Mouse (Mus musculus) kidney, adult 9 months (tissue): ENCODE measurements around the gene Slc38a4.

Source experiments
- DNase-seq: peaks from one replicate; pipeline ENCODE4 v3.0.0; 2022

Gene Slc38a4

GRCm38 (mm10) chr15:97011599-97012372 is 44.0 kb downstream of the Slc38a4 start:
- peak; percentile 74 for DNase-seq

GRCm38 (mm10) chr15:97009271-97009670 is 46.5 kb downstream of the Slc38a4 start:
- DNase-seq, result no peak

DNA sequence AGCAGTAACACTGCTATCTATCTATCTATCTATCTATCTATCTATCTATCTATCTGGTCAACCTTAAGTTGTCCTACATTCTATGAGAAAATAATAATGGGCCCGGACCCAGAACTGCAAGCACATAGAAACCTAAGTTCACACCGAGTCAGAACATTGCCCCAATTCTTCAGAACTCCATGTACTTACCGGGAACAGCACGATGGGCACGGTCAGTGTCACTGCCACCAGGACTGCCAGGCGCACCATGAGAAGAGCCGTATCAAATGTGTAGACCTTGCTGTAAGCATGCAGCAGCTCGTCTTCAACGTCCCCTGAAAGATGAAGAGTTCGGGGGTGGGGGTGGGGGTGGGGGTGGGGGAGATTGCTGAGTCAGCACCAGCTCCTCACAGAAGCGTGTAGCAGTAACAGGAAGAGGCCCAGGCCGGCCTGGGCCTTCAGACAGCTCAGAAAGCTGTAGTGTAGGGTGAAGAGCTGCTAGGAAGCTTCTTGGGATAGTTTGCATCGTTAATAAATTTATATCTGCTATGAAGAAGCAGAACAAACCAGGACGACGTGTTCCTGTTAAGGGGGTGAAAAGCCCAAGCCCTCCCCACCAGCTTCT is 50.0 kb downstream of the Slc38a4 start:
- no peak for DNase-seq

DNA sequence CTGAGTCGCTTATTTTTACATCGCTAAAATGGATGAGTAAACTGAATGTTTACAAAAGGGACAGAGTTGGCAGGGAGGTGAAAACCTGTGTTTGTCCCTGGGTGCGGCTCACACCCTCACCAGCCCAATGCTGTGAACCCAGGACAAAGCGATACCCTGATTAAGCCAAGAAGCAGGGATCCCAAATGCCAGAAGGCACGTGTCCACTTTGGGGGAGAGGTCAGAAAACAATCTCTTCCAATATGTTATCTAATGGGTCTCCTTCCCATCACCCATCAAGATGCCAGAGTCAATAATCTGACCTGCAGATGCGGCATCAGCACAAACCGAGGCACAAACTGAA is 51.3 kb downstream of the Slc38a4 start:
- DNase-seq, result no peak

DNA sequence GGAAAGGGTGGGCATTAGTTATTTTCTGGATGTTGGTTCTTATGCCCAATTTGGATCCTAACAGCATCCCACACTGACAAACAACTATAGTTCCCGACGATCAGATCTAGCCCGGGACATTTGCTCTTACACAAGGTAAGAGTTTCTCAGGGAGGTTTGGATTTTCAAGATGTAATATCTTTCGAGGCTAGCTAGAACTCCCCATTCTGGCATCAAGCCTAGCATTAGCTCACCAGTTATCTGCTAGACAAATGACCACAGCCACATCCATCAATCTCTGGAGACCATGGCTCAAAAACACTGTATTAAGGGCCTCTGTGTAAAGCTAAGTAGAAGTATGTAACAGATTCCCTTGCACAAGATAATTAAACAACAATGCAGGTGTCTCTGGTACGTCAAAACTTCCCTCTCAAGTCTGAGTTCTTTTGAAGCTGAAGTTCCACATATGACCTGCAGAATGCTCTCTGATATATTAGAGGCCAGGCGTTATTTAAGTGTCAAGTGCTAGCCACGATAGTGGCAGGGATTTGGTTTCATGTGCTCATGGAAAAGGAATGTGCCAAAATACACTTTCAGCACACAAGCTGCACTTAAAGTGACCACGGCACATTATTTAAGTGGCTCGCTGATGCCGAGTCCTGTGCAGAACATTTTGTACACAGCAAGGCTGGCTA is 51.8 kb downstream of the Slc38a4 start:
- DNase-seq, result peak; percentile 33

GRCm38 (mm10) chr15:97003186-97003585 is 52.6 kb downstream of the Slc38a4 start:
- DNase-seq, result peak; percentile 35

DNA sequence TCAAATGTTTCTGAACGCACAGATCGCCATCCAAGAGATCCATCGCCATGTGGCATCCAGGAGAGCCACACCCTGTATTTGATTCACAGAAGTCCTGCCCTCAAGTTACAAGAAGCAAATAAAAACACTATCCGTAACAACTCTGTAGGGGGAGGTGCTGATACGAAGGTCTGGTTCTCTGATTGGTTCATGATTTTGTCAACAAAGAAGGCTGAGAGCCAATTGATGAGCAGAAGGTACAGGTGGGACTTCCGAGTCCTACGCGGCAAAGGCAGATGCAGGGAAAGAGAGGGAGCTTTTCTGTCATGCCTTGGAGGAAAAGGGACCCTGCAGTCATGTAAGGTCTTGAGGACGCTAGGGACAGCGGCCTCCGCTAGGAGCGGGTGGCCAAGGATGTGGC is 53.0 kb downstream of the Slc38a4 start:
- peak; percentile 26 for DNase-seq

DNA sequence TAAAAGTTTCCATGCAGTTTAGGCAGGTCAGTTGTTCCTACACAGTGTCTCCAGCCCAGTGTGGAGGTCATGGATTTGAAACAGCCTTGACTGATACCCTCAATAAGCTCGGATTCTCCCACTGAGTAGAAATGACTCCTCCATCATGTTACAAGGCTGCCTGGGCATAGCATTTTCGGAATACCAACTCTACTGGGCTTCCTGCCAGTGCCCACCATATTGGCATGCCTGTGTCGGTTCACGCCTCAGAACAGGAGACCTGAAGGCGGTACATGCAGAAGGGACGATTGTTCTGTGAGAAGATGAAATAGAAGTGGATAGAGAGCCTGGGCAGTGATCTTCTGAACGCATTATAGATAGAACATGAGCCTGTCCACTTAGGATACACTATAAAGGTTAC is 53.9 kb downstream of the Slc38a4 start:
- no peak for DNase-seq

DNA sequence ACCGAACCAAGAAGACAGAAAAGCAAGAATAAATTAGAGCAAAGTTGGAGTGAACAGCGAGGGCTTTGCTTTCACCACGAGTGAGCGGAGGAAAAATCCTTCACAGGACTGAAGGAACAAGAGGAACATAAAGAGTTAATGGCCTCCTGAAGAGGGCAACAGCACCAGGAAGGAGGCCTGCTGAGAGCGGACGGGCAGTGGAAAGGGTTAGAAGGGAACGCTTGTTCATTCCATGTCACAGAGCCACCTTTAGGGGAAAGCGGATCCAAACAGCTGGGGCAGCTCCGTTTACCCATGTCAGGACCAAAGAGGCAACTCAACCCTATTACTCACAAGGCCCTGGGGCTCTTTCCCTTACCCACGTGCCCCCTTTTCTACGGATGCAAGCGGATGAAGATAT is 54.3 kb downstream of the Slc38a4 start:
- no peak for DNase-seq

GRCm38 (mm10) chr15:97000319-97001251 is 55.2 kb downstream of the Slc38a4 start:
- DNase-seq, result peak; percentile 42

DNA sequence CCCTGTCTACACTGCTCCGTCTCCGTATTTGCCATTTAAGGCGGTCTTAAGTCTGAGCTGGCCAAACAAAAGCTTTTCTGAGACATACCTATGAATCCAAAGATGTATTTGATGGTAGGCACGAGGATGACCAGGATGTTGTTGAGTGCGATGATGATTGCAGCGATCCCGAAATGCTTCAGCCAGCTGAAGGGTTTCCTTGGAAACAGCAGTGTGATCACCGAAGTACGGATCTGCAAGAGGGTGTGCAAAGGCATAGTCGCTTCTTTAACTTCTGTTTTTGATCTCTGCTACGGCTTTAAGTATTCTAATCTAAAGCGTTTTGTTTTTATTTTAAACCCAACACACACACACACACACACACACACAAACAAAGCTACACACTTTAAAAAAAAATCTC is 56.4 kb downstream of the Slc38a4 start:
- DNase-seq, result no peak

- DNase-seq, result no peak
Measured at GRCm38 (mm10) chr15:96985618-96986017, 70.1 kb downstream of the Slc38a4 start.

GRCm38 (mm10) chr15:96983581-96984330 is 72.0 kb downstream of the Slc38a4 start:
- DNase-seq, result no peak

- DNase-seq, result no peak
Measured at GRCm38 (mm10) chr15:96975125-96975524, 80.6 kb downstream of the Slc38a4 start.

- DNase-seq, result no peak
Measured at GRCm38 (mm10) chr15:96974131-96974530, 81.6 kb downstream of the Slc38a4 start.

- no peak for DNase-seq
Measured at GRCm38 (mm10) chr15:96973370-96973769, 82.4 kb downstream of the Slc38a4 start.

DNA sequence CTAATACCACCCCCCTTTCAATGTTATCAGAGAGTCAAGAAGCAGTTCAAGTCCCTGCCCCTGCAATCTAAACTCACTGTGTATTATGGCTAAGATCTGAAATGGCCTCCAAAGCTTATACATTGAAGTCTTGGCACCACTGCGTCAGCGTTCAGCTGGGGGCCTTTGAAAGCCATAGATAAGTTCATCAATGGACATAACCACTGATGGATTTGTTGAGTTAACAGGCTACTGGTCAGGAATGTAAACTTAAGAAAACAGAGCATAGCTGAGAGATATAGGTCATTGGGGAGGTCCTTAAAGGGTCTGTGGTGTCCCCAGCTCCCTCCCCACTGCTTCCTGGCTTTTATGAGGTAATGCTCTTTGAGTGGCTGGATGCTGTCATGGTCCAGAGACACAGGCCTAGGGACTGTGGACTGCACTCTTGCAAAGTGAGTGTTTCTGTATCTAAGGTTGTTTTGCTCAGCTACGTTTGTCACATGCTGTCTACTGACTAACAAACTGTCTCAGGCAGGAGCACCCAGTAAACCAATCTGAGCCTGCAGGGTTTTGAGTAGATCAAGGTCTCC is 83.0 kb downstream of the Slc38a4 start:
- DNase-seq, result no peak

DNA sequence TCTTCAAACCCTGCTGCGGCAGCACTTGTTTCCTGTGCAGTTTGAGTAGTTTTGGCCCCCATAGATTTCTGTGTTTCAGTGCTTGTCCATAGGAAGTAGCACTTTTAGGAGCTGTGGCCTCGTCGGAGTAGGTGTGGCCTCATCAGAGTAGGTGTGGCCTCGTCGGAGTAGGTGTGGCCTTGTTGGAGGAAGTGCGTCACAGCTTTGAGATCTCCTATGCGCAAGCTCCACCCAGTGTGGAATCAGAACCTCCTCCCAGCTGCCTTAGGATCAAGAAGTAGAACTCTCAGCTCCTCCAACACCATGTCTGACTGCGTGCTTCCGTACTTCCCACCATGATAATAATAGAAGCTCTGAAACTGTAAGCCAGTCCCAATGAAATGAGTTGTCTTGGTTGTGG is 83.8 kb downstream of the Slc38a4 start:
- no peak for DNase-seq

GRCm38 (mm10) chr15:96969792-96970191 is 86.0 kb downstream of the Slc38a4 start:
- no peak for DNase-seq

DNA sequence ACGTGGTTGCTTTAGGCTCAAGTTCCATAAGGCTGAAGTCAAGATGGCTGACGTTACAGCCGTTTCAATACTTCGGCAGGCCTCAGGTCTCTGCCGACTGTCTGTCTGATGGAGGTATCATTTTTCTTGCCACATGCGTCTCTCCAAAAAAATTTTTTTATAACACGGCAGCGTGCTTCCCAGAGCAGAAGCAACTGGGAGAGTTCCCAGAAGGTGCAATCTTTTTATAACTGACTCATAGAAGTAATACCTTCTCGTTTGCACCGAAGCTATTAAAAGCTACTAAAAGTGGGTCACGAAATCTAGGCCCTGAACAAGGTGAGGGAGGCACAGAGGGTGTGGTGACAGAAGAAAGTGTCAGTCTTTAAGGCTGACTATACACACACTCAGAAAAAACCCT is 87.0 kb downstream of the Slc38a4 start:
- no peak for DNase-seq

GRCm38 (mm10) chr15:96966326-96966725 is 89.4 kb downstream of the Slc38a4 start:
- no peak for DNase-seq

DNA sequence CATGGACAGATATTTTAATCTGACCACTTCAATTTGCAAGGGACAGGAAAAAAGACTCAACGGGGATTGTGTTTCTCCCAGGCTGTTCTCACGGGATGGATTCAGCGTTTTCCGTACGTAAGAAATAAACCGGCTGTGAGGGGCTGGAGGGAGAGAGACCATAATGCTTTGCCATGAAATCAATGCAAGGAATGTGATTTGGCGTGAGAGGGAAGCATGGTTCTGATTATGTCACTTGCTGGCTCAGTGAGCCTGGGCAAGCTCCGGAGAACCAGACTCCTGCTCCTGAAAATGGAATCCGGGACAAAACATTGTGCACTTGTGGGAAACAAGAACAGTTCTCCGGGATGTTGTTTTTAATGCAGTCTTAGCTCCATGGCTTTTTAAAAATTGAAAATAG is 92.0 kb downstream of the Slc38a4 start:
- no peak for DNase-seq
